Mouse (Mus musculus) liver, embryonic 15.5 days (tissue): ENCODE measurements around the gene Cdk12. TPM values are rescaled to one million over a fixed set of nuclear protein-coding genes. Genes with fewer than 3 reads are reported as not detected.
A peak's percentile ranks its signal among the peaks of the same experiment; 100 is the strongest.
"Not testable (repeated sequence)": the region's sequence is repeated elsewhere in the genome, so short reads cannot be mapped to it uniquely, and the experiment has no call there.

ENCODE experiments used
- ATAC-seq: fragments of 200-750 bp; cut with Nextera tagmentation; 2 replicates; pipeline ENCODE4 v1.8.0; 2017; ENCODE audit warnings: moderate number of reproducible peaks, mild to moderate bottlenecking, moderate library complexity; ENCODE audit not compliant: insufficient read depth
- H3K27ac ChIP-seq: fragments of 300-500 bp; sonication (generic); replicated peaks from 2 replicates; pipeline ENCODE4 v1.5.1; 2015; ENCODE audit warnings: mild to moderate bottlenecking, inconsistent platforms
- H3K27me3 ChIP-seq: fragments of 300-500 bp; sonication (generic); 2 replicates; pipeline ENCODE4 v1.6.1; 2015; ENCODE audit warnings: mild to moderate bottlenecking, inconsistent platforms
- H3K36me3 ChIP-seq: fragments of 300-500 bp; sonication (generic); replicated peaks from 2 replicates; pipeline ENCODE4 v1.6.1; 2015; ENCODE audit warnings: moderate library complexity, mild to moderate bottlenecking, inconsistent platforms
- H3K4me1 ChIP-seq: fragments of 300-500 bp; sonication (generic); replicated peaks from 2 replicates; pipeline ENCODE4 v1.6.1; 2015; ENCODE audit warnings: inconsistent platforms
- H3K4me2 ChIP-seq: fragments of 300-500 bp; sonication (generic); 2 replicates; pipeline ENCODE4 v1.6.1; 2015; ENCODE audit warnings: moderate library complexity, mild to moderate bottlenecking, inconsistent platforms
- H3K4me3 ChIP-seq: fragments of 300-500 bp; sonication (generic); replicated peaks from 2 replicates; pipeline ENCODE4 v1.5.1; 2015; ENCODE audit warnings: mild to moderate bottlenecking, inconsistent platforms
- H3K9ac ChIP-seq: fragments of 300-500 bp; sonication (generic); 2 replicates; pipeline ENCODE4 v1.6.1; 2015; ENCODE audit warnings: moderate library complexity, mild to moderate bottlenecking, inconsistent platforms
- H3K9me3 ChIP-seq: fragments of 300-500 bp; sonication (generic); replicated peaks from 2 replicates; pipeline ENCODE4 v1.6.1; 2016; ENCODE audit warnings: inconsistent platforms
- WGBS: fragments of 180-500 bp; shearing (Covaris S2); methylation state at CpG from one replicate; pipeline ENCODE4 v1.1.7; 2015; ENCODE audit warnings: mixed read lengths; ENCODE audit not compliant: insufficient replicate concordance; 5-methylcytosine and 5-hydroxymethylcytosine counted together
- polyA plus RNA-seq: library from polyadenylated mRNA; unstranded; fragments of >200 nt; fragmentation: Nextera tagmentation; extraction: Ambion mirVana; gene quantifications from 2 replicates; pipeline ENCODE4 v1.2.1, GENCODE M21; 2015

The Cdk12 gene
- polyA plus RNA-seq, 1 experiment from 2014 or later: 5.3 TPM

GRCm38 (mm10) chr11:98203931-98204421 is 1.1 kb downstream of the Cdk12 start:
- Histone ChIP-seq H3K9me3 (no peaks in the 10 kb centered on the region), H3K4me1 (peaks cover 19% of the 10 kb centered on the region), H3K4me2 (peak overlapping the region; percentile 68), H3K36me3 (peaks cover 15% of the 10 kb centered on the region), H3K27ac (peak overlapping the region; percentile 100), H3K9ac (peak overlapping the region; percentile 100), H3K27me3 (no peaks in the 10 kb centered on the region), H3K4me3 (peak overlapping the region; percentile 96)
- WGBS: 0% methylated on average over 16 of the region's 16 CpGs
- ATAC-seq: no peak

DNA sequence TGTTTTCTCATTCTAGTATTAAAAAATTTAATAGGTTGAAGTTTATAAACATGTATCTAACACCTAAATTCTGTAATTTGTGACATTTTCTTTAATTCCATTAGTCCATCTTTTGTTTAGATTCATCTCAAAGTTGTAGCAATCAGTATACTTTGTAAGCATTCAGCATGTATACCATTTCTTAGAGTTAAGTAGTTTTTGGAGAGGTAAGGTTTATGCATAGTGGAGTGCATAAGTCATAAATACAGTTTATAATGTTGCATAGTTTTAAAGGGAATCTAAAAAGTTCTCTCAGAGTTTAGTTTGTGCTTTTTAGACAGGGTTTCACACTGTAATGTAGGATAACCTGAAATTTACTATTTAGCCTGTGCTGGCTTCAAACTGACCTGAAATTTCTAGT is 2.6 kb downstream of the Cdk12 start:
- peaks cover 19% of the 10 kb centered on the region for H3K4me1 ChIP-seq
- no peak overlapping the region for H3K27ac ChIP-seq
- H3K9me3 ChIP-seq: no peaks in the 10 kb centered on the region
- no peaks in the 10 kb centered on the region for H3K27me3 ChIP-seq
- H3K4me2 ChIP-seq: peak overlapping the region; percentile 62
- H3K36me3 ChIP-seq: peaks cover 29% of the 10 kb centered on the region
- peak overlapping the region; percentile 25; the same call in 1 of the 2 replicates for H3K9ac ChIP-seq
- H3K4me3 ChIP-seq: peak overlapping the region; percentile 47
- ATAC-seq: no peak

DNA sequence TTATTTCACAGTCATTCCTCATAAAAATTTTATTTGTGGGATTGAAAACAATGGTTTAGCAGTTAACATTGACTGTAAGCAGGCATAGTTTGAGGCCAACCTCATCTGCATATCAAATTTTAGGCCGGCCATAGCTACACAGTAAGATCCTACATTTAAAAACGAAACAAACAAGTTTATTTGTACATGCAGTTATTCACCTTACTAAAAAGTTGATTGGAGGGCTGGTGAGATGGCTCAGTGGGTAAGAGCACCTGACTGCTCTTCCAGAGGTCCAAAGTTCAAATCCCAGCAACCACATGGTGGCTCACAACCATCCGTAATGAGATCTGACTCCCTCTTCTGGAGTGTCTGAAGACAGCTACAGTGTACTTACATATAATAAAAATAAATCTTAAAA is 3.4 kb downstream of the Cdk12 start:
- Histone ChIP-seq H3K4me2 (peak overlapping the region; percentile 62), H3K4me1 (peaks cover 25% of the 10 kb centered on the region), H3K36me3 (peaks cover 37% of the 10 kb centered on the region), H3K4me3 (peak overlapping the region; percentile 47)
- H3K9ac ChIP-seq, ATAC-seq, H3K27ac ChIP-seq, H3K27me3 ChIP-seq, H3K9me3 ChIP-seq: not testable (repeated sequence)
- WGBS: 61% methylated on average over 3 of the region's 3 CpGs

DNA sequence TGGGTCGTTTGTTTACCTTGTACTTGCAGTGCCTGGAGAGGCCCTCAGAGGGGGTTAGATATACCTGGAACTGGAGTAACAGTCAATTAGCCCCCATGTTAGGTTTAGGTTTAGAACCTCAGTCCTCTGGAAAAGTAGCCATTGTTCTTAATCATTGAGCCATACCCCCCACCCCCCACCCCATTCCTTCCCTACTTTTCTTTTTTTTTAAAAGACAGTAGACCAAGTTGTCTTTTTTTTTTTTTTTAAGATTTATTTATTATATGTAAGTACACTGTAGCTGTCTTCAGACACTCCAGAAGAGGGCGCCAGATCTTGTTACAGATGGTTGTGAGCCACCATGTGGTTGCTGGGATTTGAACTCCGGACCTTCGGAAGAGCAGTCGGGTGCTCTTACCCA is 6.8 kb downstream of the Cdk12 start:
- 67% methylated on average over 5 of the region's 5 CpGs for WGBS
- H3K9me3 ChIP-seq, H3K9ac ChIP-seq, ATAC-seq, H3K27me3 ChIP-seq, H3K4me3 ChIP-seq, H3K27ac ChIP-seq, H3K4me2 ChIP-seq: not testable (repeated sequence)
- Histone ChIP-seq H3K36me3 (peaks cover 62% of the 10 kb centered on the region), H3K4me1 (peaks cover 46% of the 10 kb centered on the region)

GRCm38 (mm10) chr11:98213311-98213710 is 10.5 kb downstream of the Cdk12 start:
- no peak overlapping the region for H3K4me3 ChIP-seq
- H3K36me3 ChIP-seq: peaks cover 83% of the 10 kb centered on the region
- H3K9ac ChIP-seq: no peak overlapping the region
- peak overlapping the region; percentile 79 for H3K27ac ChIP-seq
- peaks cover 42% of the 10 kb centered on the region for H3K4me1 ChIP-seq
- H3K4me2 ChIP-seq: peak overlapping the region; percentile 54
- WGBS: 37% methylated on average over 1 of the region's 1 CpGs
- no peaks in the 10 kb centered on the region for H3K27me3 ChIP-seq
- ATAC-seq: peak; percentile 74
- H3K9me3 ChIP-seq: no peaks in the 10 kb centered on the region

DNA sequence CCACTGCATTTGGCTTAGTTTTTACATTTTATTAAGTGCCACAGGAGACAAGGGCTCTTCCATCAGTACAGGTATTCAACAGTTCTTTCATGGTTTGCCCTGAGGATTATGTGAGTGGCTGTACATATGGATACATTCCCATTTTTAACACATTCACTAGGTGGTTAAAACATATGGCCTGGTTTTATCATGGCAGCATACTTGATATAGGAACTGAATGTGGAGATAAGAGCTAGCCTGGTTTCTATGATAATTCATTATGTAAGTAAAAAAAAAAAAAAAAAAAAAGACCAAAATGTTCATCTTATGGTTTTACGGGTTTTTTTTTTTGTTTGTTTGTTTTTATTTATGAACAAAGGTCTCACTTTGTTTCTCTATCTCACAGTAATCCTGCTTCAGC is 23.5 kb downstream of the Cdk12 start:
- no peak overlapping the region for H3K27ac ChIP-seq

GRCm38 (mm10) chr11:98238416-98238815 is 35.6 kb downstream of the Cdk12 start:
- Histone ChIP-seq H3K9ac (no peak overlapping the region), H3K4me3 (no peak overlapping the region), H3K27ac (no peak overlapping the region), H3K27me3 (no peaks in the 10 kb centered on the region), H3K9me3 (no peaks in the 10 kb centered on the region), H3K4me2 (no peak overlapping the region), H3K4me1 (peaks cover 3% of the 10 kb centered on the region), H3K36me3 (peaks cover 83% of the 10 kb centered on the region)
- ATAC-seq: no peak
- WGBS: 61% methylated on average over 3 of the region's 3 CpGs

More for the DNA sequence above, 23.5 kb downstream of the Cdk12 start:
- Histone ChIP-seq H3K9ac (no peak overlapping the region), H3K4me1 (peaks cover 5% of the 10 kb centered on the region), H3K27me3 (no peaks in the 10 kb centered on the region), H3K4me2 (no peak overlapping the region), H3K36me3 (peaks cover 83% of the 10 kb centered on the region), H3K4me3 (no peak overlapping the region), H3K9me3 (no peaks in the 10 kb centered on the region)
- no peak for ATAC-seq
- 63% methylated on average over 1 of the region's 1 CpGs for WGBS

DNA sequence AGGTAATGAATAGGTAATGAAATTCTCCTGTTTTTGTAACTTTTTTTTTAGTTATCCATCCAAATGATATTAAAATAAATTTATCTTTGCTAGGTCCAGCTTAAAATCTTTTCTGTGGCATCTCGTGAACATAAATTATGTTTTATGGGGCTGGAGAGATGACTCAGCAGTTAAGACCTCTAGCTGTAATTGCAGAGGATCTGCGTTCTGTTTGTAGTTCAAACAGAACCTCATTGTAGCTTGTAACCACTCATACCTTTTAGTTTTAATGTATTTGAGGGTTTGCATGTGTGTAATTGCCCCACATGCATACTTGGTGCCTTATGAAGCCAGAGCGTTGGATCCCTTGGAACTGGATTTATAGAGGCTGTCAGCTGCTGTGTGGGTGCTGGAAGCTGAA is 36.1 kb downstream of the Cdk12 start:
- Histone ChIP-seq H3K27me3 (no peaks in the 10 kb centered on the region), H3K4me1 (peaks cover 9% of the 10 kb centered on the region), H3K4me3 (no peak overlapping the region), H3K36me3 (peaks cover 85% of the 10 kb centered on the region), H3K27ac (no peak overlapping the region), H3K4me2 (no peak overlapping the region), H3K9ac (no peak overlapping the region), H3K9me3 (no peaks in the 10 kb centered on the region)
- ATAC-seq: no peak
- WGBS: 81% methylated on average over 3 of the region's 3 CpGs

- not testable (repeated sequence) for H3K27ac ChIP-seq, H3K4me2 ChIP-seq, ATAC-seq, H3K9ac ChIP-seq, H3K9me3 ChIP-seq, H3K27me3 ChIP-seq, H3K4me3 ChIP-seq
- Histone ChIP-seq H3K36me3 (peaks cover 83% of the 10 kb centered on the region), H3K4me1 (peaks cover 19% of the 10 kb centered on the region)
- 63% methylated on average over 3 of the region's 3 CpGs for WGBS
These were observed 40.1 kb downstream of the Cdk12 start for GRCm38 (mm10) chr11:98242910-98243309.

DNA sequence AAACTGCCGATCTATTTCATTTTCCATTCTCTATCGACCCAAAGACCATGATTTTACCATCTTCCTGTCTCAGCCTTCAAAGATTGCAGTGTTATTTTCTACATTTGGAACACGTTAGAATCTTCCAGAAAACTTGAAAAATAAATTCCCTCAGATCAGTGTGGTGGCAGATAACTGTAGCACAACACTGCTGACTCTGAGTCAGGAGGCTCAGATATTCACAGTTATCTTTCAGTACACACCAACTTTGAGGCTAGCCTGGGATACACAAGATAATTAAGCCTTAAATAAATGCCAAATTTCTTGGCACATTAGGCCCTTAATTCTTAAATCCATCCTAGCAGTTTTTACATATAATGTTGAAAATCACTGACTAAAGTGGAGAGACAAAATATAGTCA is 41.6 kb downstream of the Cdk12 start:
- Histone ChIP-seq H3K4me3 (no peak overlapping the region), H3K27me3 (no peaks in the 10 kb centered on the region), H3K4me1 (peaks cover 19% of the 10 kb centered on the region), H3K36me3 (peaks cover 73% of the 10 kb centered on the region), H3K9me3 (no peaks in the 10 kb centered on the region), H3K4me2 (no peak overlapping the region), H3K9ac (no peak overlapping the region), H3K27ac (no peak overlapping the region)
- ATAC-seq: peak; percentile 93
- WGBS: 52% methylated on average over 3 of the region's 3 CpGs

GRCm38 (mm10) chr11:98247325-98247724 is 44.5 kb downstream of the Cdk12 start:
- H3K36me3 ChIP-seq: peaks cover 61% of the 10 kb centered on the region
- H3K4me1 ChIP-seq: peaks cover 19% of the 10 kb centered on the region
- H3K4me3 ChIP-seq: no peak overlapping the region
- H3K9me3 ChIP-seq: no peaks in the 10 kb centered on the region
- no peak overlapping the region for H3K4me2 ChIP-seq
- 72% methylated on average over 1 of the region's 1 CpGs for WGBS
- no peak overlapping the region for H3K27ac ChIP-seq
- no peak overlapping the region for H3K9ac ChIP-seq
- no peak for ATAC-seq
- no peaks in the 10 kb centered on the region for H3K27me3 ChIP-seq

DNA sequence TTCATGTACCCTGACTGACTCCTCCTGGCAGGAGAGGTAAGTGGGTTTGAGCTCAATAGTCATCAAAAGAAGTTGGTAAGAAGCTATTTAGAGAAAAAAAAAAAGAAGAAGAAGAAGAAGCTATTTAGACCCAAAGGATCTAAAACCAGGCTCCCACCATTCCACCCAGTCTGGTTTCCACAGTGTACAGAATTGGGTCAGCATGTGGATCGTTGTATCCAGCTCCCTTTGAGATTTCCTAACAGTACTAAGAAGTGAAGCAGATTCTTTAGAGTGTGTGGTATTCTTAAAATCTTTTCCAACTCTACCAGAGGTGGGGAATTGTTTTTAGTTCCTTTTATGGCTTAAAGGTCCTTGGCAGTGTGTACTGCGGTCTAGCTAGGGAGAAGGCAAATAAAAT is 50.9 kb downstream of the Cdk12 start:
- 85% methylated on average over 2 of the region's 2 CpGs for WGBS
- Histone ChIP-seq H3K36me3 (peaks cover 14% of the 10 kb centered on the region), H3K9ac (no peak overlapping the region), H3K27ac (no peak overlapping the region), H3K27me3 (no peaks in the 10 kb centered on the region), H3K4me1 (no peaks in the 10 kb centered on the region), H3K4me2 (no peak overlapping the region), H3K9me3 (no peaks in the 10 kb centered on the region), H3K4me3 (no peak overlapping the region)
- ATAC-seq: no peak
